Mouse (Mus musculus) CH12.LX (cell line): ENCODE measurements around the gene Capg.

Experiments used
- BHLHE40 ChIP-seq: IDR thresholded peaks from 2 replicates; pipeline ENCODE4 v1.6.1; 2011; ENCODE audit warnings: mild to moderate bottlenecking, low read depth, low read length, improper control_type of control experiment
- CTCF ChIP-seq, 2 experiments: IDR thresholded peaks in 1 of 2; conservative IDR thresholded peaks in 1 of 2; 2 replicates each; pipeline ENCODE4 v1.5.1; 2011 to 2012; ENCODE audit warnings: low read depth in 2 of 2, low read length in 2 of 2, improper control_type of control experiment in 1 of 2, inconsistent platforms in 1 of 2, mild to moderate bottlenecking in 1 of 2, moderate library complexity in 1 of 2
- EP300 ChIP-seq: IDR thresholded peaks from 2 replicates; pipeline ENCODE4 v1.6.1; 2011; ENCODE audit warnings: low read length, improper control_type of control experiment
- ETS1 ChIP-seq: conservative IDR thresholded peaks from 2 replicates; pipeline ENCODE4 v1.6.1; 2012; ENCODE audit warnings: low read depth, mild to moderate bottlenecking, inconsistent platforms, low read length, improper control_type of control experiment, moderate library complexity
- HCFC1 ChIP-seq: IDR thresholded peaks from 2 replicates; pipeline ENCODE4 v1.6.1; 2012; ENCODE audit warnings: low read depth, mild to moderate bottlenecking, inconsistent platforms, low read length, improper control_type of control experiment
- KAT2A ChIP-seq: IDR thresholded peaks from 2 replicates; pipeline ENCODE4 v1.6.1; 2012; ENCODE audit warnings: low read length, improper control_type of control experiment, inconsistent platforms; ENCODE audit not compliant: insufficient replicate concordance
- RAD21 ChIP-seq: IDR thresholded peaks from 2 replicates; pipeline ENCODE4 v1.6.1; 2011; ENCODE audit warnings: low read depth, mild to moderate bottlenecking, low read length, improper control_type of control experiment, moderate library complexity

GRCm38 (mm10) chr6:72593914-72594313, 49.7 kb downstream of the Capg start:
- TF ChIP-seq EP300 (no peak), RAD21 (no peak), BHLHE40 (no peak), KAT2A (no peak), CTCF (conservative IDR thresholded peaks at IDR 0.05 in 1 of 2, IDR thresholded peaks at IDR 0.05 in 1 of 2; ENCODE audit: low read depth in 2 of 2, low read length in 2 of 2) (no peak), HCFC1 (no peak), ETS1 (no peak)
